Mouse (Mus musculus) ES-CJ7 (cell line): ENCODE measurements around the gene Brpf3.

Source experiments
- DNase-seq: peaks from one replicate; pipeline ENCODE4 v3.0.0; 2011; ENCODE audit warnings: low read depth, low spot score

Gene Brpf3

GRCm38 (mm10) chr17:28800671-28801412 is at the start of gene Brpf3:
TSS of gene Brpf3 (plus strand) at chr17:28801090.
- DNase-seq: peak; percentile 43

GRCm38 (mm10) chr17:28756447-28756846 is 44.4 kb upstream of the Brpf3 start:
- DNase-seq: no peak

GRCm38 (mm10) chr17:28757470-28757869 is 43.4 kb upstream of the Brpf3 start:
- no peak for DNase-seq

GRCm38 (mm10) chr17:28760736-28761312 is 40.1 kb upstream of the Brpf3 start:
- no peak for DNase-seq

GRCm38 (mm10) chr17:28761871-28762270 is 39.0 kb upstream of the Brpf3 start:
- DNase-seq: peak; percentile 75

GRCm38 (mm10) chr17:28766203-28766602 is 34.7 kb upstream of the Brpf3 start:
- DNase-seq: no peak

- DNase-seq: no peak
Measured at GRCm38 (mm10) chr17:28766781-28767515, 33.9 kb upstream of the Brpf3 start.

GRCm38 (mm10) chr17:28769121-28769874 is 31.6 kb upstream of the Brpf3 start, which contains the start of gene Mapk13:
TSS of gene Mapk13 (plus strand) at chr17:28769297.
- DNase-seq: no peak

GRCm38 (mm10) chr17:28769875-28770421 is 30.9 kb upstream of the Brpf3 start:
- no peak for DNase-seq

GRCm38 (mm10) chr17:28771289-28771688 is 29.6 kb upstream of the Brpf3 start:
- DNase-seq: no peak

- peak; percentile 73 for DNase-seq
Measured at GRCm38 (mm10) chr17:28774303-28774702, 26.6 kb upstream of the Brpf3 start.

- no peak for DNase-seq
Measured at GRCm38 (mm10) chr17:28775161-28775560, 25.7 kb upstream of the Brpf3 start.

GRCm38 (mm10) chr17:28776817-28777216 is 24.1 kb upstream of the Brpf3 start:
- no peak for DNase-seq

GRCm38 (mm10) chr17:28777231-28778005 is 23.5 kb upstream of the Brpf3 start:
- DNase-seq: no peak

- no peak for DNase-seq
Measured at GRCm38 (mm10) chr17:28779735-28780134, 21.2 kb upstream of the Brpf3 start.

GRCm38 (mm10) chr17:28780836-28781235 is 20.1 kb upstream of the Brpf3 start:
- DNase-seq: no peak

- DNase-seq: peak; percentile 68
Measured at GRCm38 (mm10) chr17:28781290-28782045, 19.4 kb upstream of the Brpf3 start.

- DNase-seq: peak; percentile 96
Measured at GRCm38 (mm10) chr17:28785036-28785435, 15.9 kb upstream of the Brpf3 start.

GRCm38 (mm10) chr17:28787507-28787906 is 13.4 kb upstream of the Brpf3 start:
- peak; percentile 82 for DNase-seq

- no peak for DNase-seq
Measured at GRCm38 (mm10) chr17:28797031-28797430, 3.9 kb upstream of the Brpf3 start.
